Mouse (Mus musculus): ENCODE data around the gene Fgf12. TPM values are rescaled to one million over a fixed set of nuclear protein-coding genes. Genes with fewer than 3 reads are reported as not detected.

Fgf12 gene
- polyA plus RNA-seq, 1 experiment from 2014 or later = 6.7 TPM

- no peaks in the 10 kb centered on the region for H3K4me1 ChIP-seq (replicated peaks; ENCODE audit: control insufficient read depth, insufficient read depth, low read length)
- no peak overlapping the region for H3K9ac ChIP-seq (ENCODE audit: low read depth, low read length)
- no peak for ATAC-seq (ENCODE audit: low FRiP score)
- H3K4me3 ChIP-seq (ENCODE audit: low read depth, low read length) = no peak overlapping the region
- H3K9me3 ChIP-seq (ENCODE audit: control insufficient read depth, low read length) = no peaks in the 10 kb centered on the region
- no peak overlapping the region for H3K4me2 ChIP-seq (replicated peaks; ENCODE audit: low read depth, low read length)
- H3K27me3 ChIP-seq (ENCODE audit: control insufficient read depth, insufficient read depth, low read length) = no peaks in the 10 kb centered on the region
- no peak overlapping the region for H3K27ac ChIP-seq (ENCODE audit: low read depth, low read length)
- no peaks in the 10 kb centered on the region for H3K36me3 ChIP-seq (ENCODE audit: control insufficient read depth, insufficient read depth, low read length)
- DNase-seq (ENCODE audit: low spot score) = no peak
- 91% methylated on average over 2 of the region's 2 CpGs for WGBS
These were observed 378.1 kb downstream of the Fgf12 start for GRCm38 (mm10) chr16:28374790-28375189.

GRCm38 (mm10) chr16:28373311-28373710, 379.6 kb downstream of the Fgf12 start:
- Histone ChIP-seq H3K4me3 (ENCODE audit: low read depth, low read length) (no peak overlapping the region), H3K9ac (ENCODE audit: low read depth, low read length) (no peak overlapping the region), H3K27ac (ENCODE audit: low read depth, low read length) (no peak overlapping the region), H3K4me1 (replicated peaks; ENCODE audit: control insufficient read depth, insufficient read depth, low read length) (no peaks in the 10 kb centered on the region), H3K27me3 (ENCODE audit: control insufficient read depth, insufficient read depth, low read length) (no peaks in the 10 kb centered on the region), H3K36me3 (ENCODE audit: control insufficient read depth, insufficient read depth, low read length) (no peaks in the 10 kb centered on the region), H3K4me2 (replicated peaks; ENCODE audit: low read depth, low read length) (no peak overlapping the region), H3K9me3 (ENCODE audit: control insufficient read depth, low read length) (no peaks in the 10 kb centered on the region)
- ATAC-seq (ENCODE audit: low FRiP score) (no peak), DNase-seq (ENCODE audit: low spot score) (no peak)

DNA sequence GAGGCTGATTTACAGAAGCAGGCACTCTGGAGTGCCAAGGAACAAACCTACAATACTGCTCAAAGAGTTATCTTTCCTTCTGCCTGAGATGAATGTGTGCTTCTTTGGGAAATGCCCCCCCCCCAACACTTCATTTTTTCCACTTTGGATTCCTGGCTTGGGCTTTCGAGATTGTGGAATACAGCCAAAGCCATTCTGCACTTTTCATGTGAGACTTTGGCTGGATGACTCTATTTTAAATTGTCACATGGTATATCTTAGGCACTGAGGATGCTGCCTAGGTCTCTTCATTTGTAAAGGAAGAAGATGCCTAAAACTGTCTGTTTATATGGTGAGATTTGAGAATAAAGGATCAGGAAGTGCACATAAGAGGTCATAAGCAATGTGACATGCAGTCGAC, 402.2 kb downstream of the Fgf12 start:
- H3K4me1 ChIP-seq (replicated peaks; ENCODE audit: control insufficient read depth, insufficient read depth, low read length) = no peaks in the 10 kb centered on the region
- H3K9ac ChIP-seq (ENCODE audit: low read depth, low read length) = no peak overlapping the region
- WGBS = 90% methylated on average over 2 of the region's 2 CpGs
- H3K4me3 ChIP-seq (ENCODE audit: low read depth, low read length) = no peak overlapping the region
- H3K27ac ChIP-seq (ENCODE audit: low read depth, low read length) = no peak overlapping the region
- H3K9me3 ChIP-seq (ENCODE audit: control insufficient read depth, low read length) = no peaks in the 10 kb centered on the region
- DNase-seq (ENCODE audit: low spot score) (no peak), ATAC-seq (ENCODE audit: low FRiP score) (no peak)
- no peaks in the 10 kb centered on the region for H3K27me3 ChIP-seq (ENCODE audit: control insufficient read depth, insufficient read depth, low read length)
- no peaks in the 10 kb centered on the region for H3K36me3 ChIP-seq (ENCODE audit: control insufficient read depth, insufficient read depth, low read length)
- no peak overlapping the region for H3K4me2 ChIP-seq (replicated peaks; ENCODE audit: low read depth, low read length)

GRCm38 (mm10) chr16:28345323-28345722, 407.5 kb downstream of the Fgf12 start:
- H3K4me1 ChIP-seq (replicated peaks; ENCODE audit: control insufficient read depth, insufficient read depth, low read length) = no peaks in the 10 kb centered on the region
- ATAC-seq (ENCODE audit: low FRiP score) (peak; percentile 45; the same call in 1 of the 2 replicates), DNase-seq (ENCODE audit: low spot score) (peak; percentile 19)
- no peak overlapping the region for H3K4me3 ChIP-seq (ENCODE audit: low read depth, low read length)
- H3K9ac ChIP-seq (ENCODE audit: low read depth, low read length) = no peak overlapping the region
- H3K27me3 ChIP-seq (ENCODE audit: control insufficient read depth, insufficient read depth, low read length) = no peaks in the 10 kb centered on the region
- H3K36me3 ChIP-seq (ENCODE audit: control insufficient read depth, insufficient read depth, low read length) = no peaks in the 10 kb centered on the region
- H3K27ac ChIP-seq (ENCODE audit: low read depth, low read length) = no peak overlapping the region
- H3K9me3 ChIP-seq (ENCODE audit: control insufficient read depth, low read length) = no peaks in the 10 kb centered on the region
- no peak overlapping the region for H3K4me2 ChIP-seq (replicated peaks; ENCODE audit: low read depth, low read length)
- WGBS = 53% methylated on average over 6 of the region's 6 CpGs

- DNase-seq (ENCODE audit: low spot score) = no peak
- Histone ChIP-seq H3K9me3 (ENCODE audit: control insufficient read depth, low read length) (no peaks in the 10 kb centered on the region), H3K4me2 (replicated peaks; ENCODE audit: low read depth, low read length) (no peak overlapping the region), H3K4me1 (replicated peaks; ENCODE audit: control insufficient read depth, insufficient read depth, low read length) (no peaks in the 10 kb centered on the region), H3K27ac (ENCODE audit: low read depth, low read length) (no peak overlapping the region), H3K27me3 (ENCODE audit: control insufficient read depth, insufficient read depth, low read length) (no peaks in the 10 kb centered on the region), H3K36me3 (ENCODE audit: control insufficient read depth, insufficient read depth, low read length) (no peaks in the 10 kb centered on the region), H3K9ac (ENCODE audit: low read depth, low read length) (no peak overlapping the region), H3K4me3 (ENCODE audit: low read depth, low read length) (no peak overlapping the region)
- 92% methylated on average over 1 of the region's 1 CpGs for WGBS
- ATAC-seq (ENCODE audit: low FRiP score) = no peak
These were observed 414.9 kb downstream of the Fgf12 start for GRCm38 (mm10) chr16:28337930-28338329.

DNA sequence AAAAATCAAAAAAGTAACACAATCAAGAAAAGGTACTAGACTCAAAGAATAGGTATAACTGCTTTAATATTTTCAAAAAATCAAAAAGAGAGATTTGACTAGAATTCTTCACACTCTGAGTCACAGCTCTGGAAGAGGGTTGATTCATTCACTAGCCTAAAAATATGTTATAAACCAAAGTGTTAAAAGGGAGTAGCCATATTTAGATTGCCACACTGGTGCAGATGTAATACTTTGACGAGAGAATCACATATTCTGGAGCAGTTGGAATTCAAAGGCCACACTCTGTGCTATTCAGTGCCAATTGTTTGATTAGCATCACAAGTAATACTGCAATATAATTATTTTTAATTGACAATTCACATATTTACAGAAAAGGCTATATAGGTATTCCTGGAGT, 416.2 kb downstream of the Fgf12 start:
- ATAC-seq (ENCODE audit: low FRiP score) (no peak), DNase-seq (ENCODE audit: low spot score) (no peak)
- no peak overlapping the region for H3K9ac ChIP-seq (ENCODE audit: low read depth, low read length)
- H3K4me1 ChIP-seq (replicated peaks; ENCODE audit: control insufficient read depth, insufficient read depth, low read length) = no peaks in the 10 kb centered on the region
- no peak overlapping the region for H3K4me2 ChIP-seq (replicated peaks; ENCODE audit: low read depth, low read length)
- no peak overlapping the region for H3K4me3 ChIP-seq (ENCODE audit: low read depth, low read length)
- H3K27me3 ChIP-seq (ENCODE audit: control insufficient read depth, insufficient read depth, low read length) = no peaks in the 10 kb centered on the region
- no peak overlapping the region for H3K27ac ChIP-seq (ENCODE audit: low read depth, low read length)
- no peaks in the 10 kb centered on the region for H3K9me3 ChIP-seq (ENCODE audit: control insufficient read depth, low read length)
- H3K36me3 ChIP-seq (ENCODE audit: control insufficient read depth, insufficient read depth, low read length) = no peaks in the 10 kb centered on the region
- 84% methylated on average over 1 of the region's 1 CpGs for WGBS

DNA sequence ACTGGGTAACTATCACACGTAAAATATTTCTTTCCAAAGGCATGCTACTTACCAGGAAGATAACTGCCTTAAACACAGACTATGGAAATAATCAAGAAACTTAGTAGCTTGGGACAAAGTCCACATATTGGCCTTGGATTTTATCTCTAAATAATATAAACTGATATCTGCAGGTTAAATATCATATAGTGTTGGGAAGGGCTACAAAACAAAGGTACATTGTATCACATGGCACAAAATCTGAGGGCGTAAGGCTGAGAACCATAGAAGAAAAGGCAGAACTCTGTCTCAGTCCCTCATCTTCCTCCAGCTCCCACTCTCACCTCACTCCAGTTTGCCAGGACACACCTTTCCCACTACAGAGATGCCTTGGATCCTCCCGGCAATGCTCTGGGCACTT, 417.8 kb downstream of the Fgf12 start:
- Histone ChIP-seq H3K27ac (ENCODE audit: low read depth, low read length) (no peak overlapping the region), H3K36me3 (ENCODE audit: control insufficient read depth, insufficient read depth, low read length) (no peaks in the 10 kb centered on the region), H3K4me2 (replicated peaks; ENCODE audit: low read depth, low read length) (no peak overlapping the region), H3K4me3 (ENCODE audit: low read depth, low read length) (no peak overlapping the region), H3K27me3 (ENCODE audit: control insufficient read depth, insufficient read depth, low read length) (no peaks in the 10 kb centered on the region), H3K9ac (ENCODE audit: low read depth, low read length) (no peak overlapping the region), H3K9me3 (ENCODE audit: control insufficient read depth, low read length) (no peaks in the 10 kb centered on the region), H3K4me1 (replicated peaks; ENCODE audit: control insufficient read depth, insufficient read depth, low read length) (no peaks in the 10 kb centered on the region)
- 95% methylated on average over 3 of the region's 3 CpGs for WGBS
- ATAC-seq (ENCODE audit: low FRiP score) (no peak), DNase-seq (ENCODE audit: low spot score) (no peak)

DNA sequence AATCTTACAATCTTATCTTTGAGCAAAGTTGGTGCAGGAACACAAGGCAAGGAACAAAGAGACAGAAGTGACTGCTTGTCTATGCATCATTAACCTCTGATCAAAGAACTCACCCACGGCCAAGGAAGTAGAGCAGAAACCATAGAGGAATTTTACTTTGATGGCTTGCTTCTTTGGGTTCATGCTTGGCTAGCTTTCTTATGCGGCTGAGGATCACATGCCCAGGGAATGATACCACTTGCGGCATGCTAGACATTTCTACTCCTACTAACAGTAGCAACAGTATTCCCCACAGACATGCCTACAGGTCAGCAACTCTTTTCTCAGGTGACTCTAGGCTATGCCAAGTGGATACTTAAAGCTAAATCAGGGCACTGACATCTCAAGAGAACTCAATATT, 429.3 kb downstream of the Fgf12 start:
- 42% methylated on average over 3 of the region's 3 CpGs for WGBS
- Histone ChIP-seq H3K4me2 (replicated peaks; ENCODE audit: low read depth, low read length) (no peak overlapping the region), H3K9me3 (ENCODE audit: control insufficient read depth, low read length) (no peaks in the 10 kb centered on the region), H3K9ac (ENCODE audit: low read depth, low read length) (no peak overlapping the region), H3K36me3 (ENCODE audit: control insufficient read depth, insufficient read depth, low read length) (no peaks in the 10 kb centered on the region), H3K4me3 (ENCODE audit: low read depth, low read length) (no peak overlapping the region), H3K27me3 (ENCODE audit: control insufficient read depth, insufficient read depth, low read length) (no peaks in the 10 kb centered on the region), H3K4me1 (replicated peaks; ENCODE audit: control insufficient read depth, insufficient read depth, low read length) (no peaks in the 10 kb centered on the region), H3K27ac (ENCODE audit: low read depth, low read length) (no peak overlapping the region)
- DNase-seq (ENCODE audit: low spot score) = no peak
- ATAC-seq (ENCODE audit: low FRiP score) = no peak

DNA sequence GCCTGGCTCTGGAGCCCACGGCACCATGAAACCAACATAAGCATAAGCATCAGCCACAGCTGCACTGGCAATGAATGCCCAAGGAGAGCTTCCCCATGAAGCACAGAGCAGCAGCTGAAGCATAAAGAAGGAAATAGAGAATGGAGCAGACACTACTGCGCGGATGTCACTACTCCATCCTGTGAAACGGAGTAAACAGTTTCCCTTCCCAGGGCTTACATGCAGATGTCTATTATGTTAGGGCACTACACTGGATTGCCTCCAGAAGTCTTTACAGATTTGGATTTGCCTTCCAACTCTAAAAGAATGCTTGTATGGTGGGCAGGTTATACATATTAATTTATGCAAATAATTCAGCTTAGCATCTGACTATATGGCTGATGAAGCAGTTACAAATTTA, 441.2 kb downstream of the Fgf12 start:
- 79% methylated on average over 4 of the region's 4 CpGs for WGBS
- ATAC-seq (ENCODE audit: low FRiP score) = no peak
- Histone ChIP-seq H3K9me3 (ENCODE audit: control insufficient read depth, low read length) (no peaks in the 10 kb centered on the region), H3K27ac (ENCODE audit: low read depth, low read length) (no peak overlapping the region), H3K4me1 (replicated peaks; ENCODE audit: control insufficient read depth, insufficient read depth, low read length) (no peaks in the 10 kb centered on the region), H3K4me3 (ENCODE audit: low read depth, low read length) (no peak overlapping the region), H3K36me3 (ENCODE audit: control insufficient read depth, insufficient read depth, low read length) (no peaks in the 10 kb centered on the region), H3K27me3 (ENCODE audit: control insufficient read depth, insufficient read depth, low read length) (no peaks in the 10 kb centered on the region), H3K4me2 (replicated peaks; ENCODE audit: low read depth, low read length) (no peak overlapping the region), H3K9ac (ENCODE audit: low read depth, low read length) (no peak overlapping the region)
- DNase-seq (ENCODE audit: low spot score) = no peak

All from hindbrain, embryonic 11.5 days (tissue).